Mouse (Mus musculus): Measurements from ENCODE around the gene Gm8068.
"Not testable (repeated sequence)": the region's sequence is repeated elsewhere in the genome, so short reads cannot be mapped to it uniquely, and the experiment has no call there.

Gene Gm8068

GRCm38 (mm10) chr14:41701785-41702184, at the start of gene Gm8068:
Gene Gm8068 (minus strand): TSS chr14:41701885.
- not testable (repeated sequence) for DNase-seq

DNA sequence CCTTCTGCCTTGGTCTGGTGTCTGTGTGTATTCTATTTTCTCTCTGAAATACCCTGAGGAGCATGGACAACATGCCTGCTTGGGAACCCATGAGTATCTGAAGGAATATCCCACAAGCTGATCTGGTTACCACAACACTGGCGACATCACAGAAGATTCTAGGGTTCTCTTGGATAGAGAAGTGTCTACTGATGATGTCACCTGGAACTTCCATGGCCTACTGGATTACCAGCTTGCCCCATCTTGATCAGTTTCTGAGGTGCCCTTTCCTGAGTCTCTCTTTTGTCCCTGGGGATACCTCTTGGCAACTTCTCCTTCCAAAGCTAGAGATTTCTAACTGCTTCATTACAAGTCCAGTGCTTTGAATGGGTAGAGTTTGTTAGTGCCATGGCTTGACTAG, 48.8 kb upstream of the Gm8068 start, which contains the start of gene Gm7929:
Gm7929 (minus strand) TSS at position 101 of the 400 bp plus-strand sequence.
- DNase-seq = not testable (repeated sequence)

- not testable (repeated sequence) for DNase-seq
These were observed 21.8 kb upstream of the Gm8068 start for GRCm38 (mm10) chr14:41723437-41723836.

GRCm38 (mm10) chr14:41717180-41717579, 15.5 kb upstream of the Gm8068 start:
- DNase-seq = not testable (repeated sequence)

GRCm38 (mm10) chr14:41648176-41648575, 53.5 kb downstream of the Gm8068 start:
- not testable (repeated sequence) for DNase-seq

Measured in kidney, postnatal 36 days (tissue).